Mouse (Mus musculus): ENCODE data around the gene Gm9817.
"Not testable (repeated sequence)": the region's sequence is repeated elsewhere in the genome, so short reads cannot be mapped to it uniquely, and the experiment has no call there.

Gene Gm9817

GRCm38 (mm10) chr13:45078392-45078791 is at the start of gene Gm9817:
Gm9817 (plus strand) TSS chr13:45078692.
- not testable (repeated sequence) for DNase-seq

GRCm38 (mm10) chr13:45029791-45030190 is 48.7 kb upstream of the Gm9817 start:
- DNase-seq: no peak

- peak; percentile 94 to 97 for DNase-seq
These were observed 47.7 kb upstream of the Gm9817 start for GRCm38 (mm10) chr13:45030830-45031229.

GRCm38 (mm10) chr13:45031314-45031713 is 47.2 kb upstream of the Gm9817 start:
- DNase-seq: peak in 1 of 2 experiments; percentile 17

- DNase-seq: no peak
These were observed 46.7 kb upstream of the Gm9817 start for GRCm38 (mm10) chr13:45031748-45032147.

- no peak for DNase-seq
These were observed 46.0 kb upstream of the Gm9817 start for GRCm38 (mm10) chr13:45032484-45032883.

GRCm38 (mm10) chr13:45033360-45033759 is 45.1 kb upstream of the Gm9817 start:
- no peak for DNase-seq

GRCm38 (mm10) chr13:45034759-45035158 is 43.7 kb upstream of the Gm9817 start:
- no peak for DNase-seq

- DNase-seq: peak; percentile 54 to 75
These were observed 42.1 kb upstream of the Gm9817 start for GRCm38 (mm10) chr13:45036417-45036816.

GRCm38 (mm10) chr13:45040195-45040594 is 38.3 kb upstream of the Gm9817 start:
- DNase-seq: no peak

- DNase-seq: no peak
These were observed 37.8 kb upstream of the Gm9817 start for GRCm38 (mm10) chr13:45040741-45041140.

- no peak for DNase-seq
These were observed 35.0 kb upstream of the Gm9817 start for GRCm38 (mm10) chr13:45043466-45043865.

- peak; percentile 29 to 34 for DNase-seq
These were observed 29.1 kb upstream of the Gm9817 start for GRCm38 (mm10) chr13:45049261-45050020.

GRCm38 (mm10) chr13:45052805-45053204 is 25.7 kb upstream of the Gm9817 start:
- DNase-seq: no peak

- no peak for DNase-seq
These were observed 24.6 kb upstream of the Gm9817 start for GRCm38 (mm10) chr13:45053843-45054242.

- DNase-seq: peak; percentile 73 to 81
These were observed 19.3 kb upstream of the Gm9817 start for GRCm38 (mm10) chr13:45059206-45059605.

- no peak for DNase-seq
These were observed 15.3 kb upstream of the Gm9817 start for GRCm38 (mm10) chr13:45063146-45063545.

- no peak for DNase-seq
These were observed 13.5 kb upstream of the Gm9817 start for GRCm38 (mm10) chr13:45064951-45065350.

- DNase-seq: peak; percentile 71 to 77
These were observed 8.1 kb upstream of the Gm9817 start for GRCm38 (mm10) chr13:45070366-45070765.

GRCm38 (mm10) chr13:45075012-45075411 is 3.5 kb upstream of the Gm9817 start:
- no peak for DNase-seq

GRCm38 (mm10) chr13:45075715-45076114 is 2.8 kb upstream of the Gm9817 start:
- no peak for DNase-seq

GRCm38 (mm10) chr13:45080771-45081170 is 2.3 kb downstream of the Gm9817 start:
- DNase-seq: no peak

- DNase-seq: peak; percentile 76 to 85
These were observed 5.2 kb downstream of the Gm9817 start for GRCm38 (mm10) chr13:45083696-45084095.

GRCm38 (mm10) chr13:45088796-45089221 is 10.3 kb downstream of the Gm9817 start:
- no peak for DNase-seq

GRCm38 (mm10) chr13:45089846-45090245 is 11.4 kb downstream of the Gm9817 start:
- peak; percentile 45 to 63 for DNase-seq

Measured in cerebellum, postnatal 10 days (tissue).